Mouse (Mus musculus): ENCODE data around the gene Acp4.

GRCm38 (mm10) chr7:44277250-44277622 is 20.1 kb upstream of the Acp4 start:
- TF ChIP-seq CTCF (conservative IDR thresholded peaks at IDR 0.05; ENCODE audit: low read length) (peak; percentile 51), NANOG (IDR thresholded peaks at IDR 0.05; ENCODE audit: borderline replicate concordance, low read length) (no peak), POU5F1 (IDR thresholded peaks at IDR 0.05; ENCODE audit: borderline replicate concordance, low read length) (no peak)
